Mouse (Mus musculus) WW6 (cell line): Measurements from ENCODE around the gene Smc6.

Experiments used
- DNase-seq: peaks from one replicate; pipeline ENCODE4 v3.0.0-alpha.2; 2013; ENCODE audit warnings: low read depth, low spot score

Gene Smc6

GRCm38 (mm10) chr12:11281584-11281983 is 15.9 kb downstream of the Smc6 start:
- DNase-seq: no peak

DNA sequence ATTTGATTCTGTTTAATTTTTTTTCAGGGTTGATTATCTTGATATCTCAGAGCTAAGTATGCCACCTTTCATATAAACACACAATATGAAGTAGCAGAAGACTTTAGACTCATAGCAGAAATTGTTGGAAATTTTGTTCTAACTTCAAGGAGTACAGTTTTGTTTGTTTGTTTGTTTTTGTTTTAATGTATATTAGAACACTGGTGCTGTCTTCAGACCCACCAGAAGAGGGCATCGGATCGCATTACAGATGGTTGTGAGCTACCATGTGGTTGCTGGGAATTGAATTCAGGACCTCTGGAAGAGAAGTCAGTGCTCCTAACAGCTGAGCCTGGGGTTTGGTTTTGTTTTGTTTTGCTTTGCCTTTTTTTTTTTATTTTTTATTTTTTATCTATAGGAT is 20.7 kb downstream of the Smc6 start:
- DNase-seq: no peak

- no peak for DNase-seq
Measured at GRCm38 (mm10) chr12:11300858-11301257, 35.2 kb downstream of the Smc6 start.

GRCm38 (mm10) chr12:11306753-11307645 is 41.3 kb downstream of the Smc6 start:
- no peak for DNase-seq

DNA sequence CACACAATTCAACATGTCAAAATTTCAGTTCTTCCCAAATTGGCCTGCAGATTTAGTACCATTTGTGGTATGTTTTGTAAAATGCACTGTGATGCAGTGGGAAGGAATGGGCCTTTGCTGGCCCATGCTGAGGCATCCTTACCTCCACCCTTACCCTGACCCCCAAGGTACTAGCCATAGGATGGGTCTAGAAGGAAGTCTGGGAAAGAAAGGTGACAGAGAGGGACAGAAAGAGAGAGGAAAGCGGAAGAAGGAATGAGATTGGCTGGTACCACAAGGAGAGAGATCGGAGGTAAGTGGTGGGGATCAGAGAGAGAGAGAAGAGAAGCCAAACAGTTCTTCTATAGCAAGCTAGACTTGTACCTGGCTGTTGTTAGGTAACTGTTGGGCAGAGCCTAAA is 45.4 kb downstream of the Smc6 start:
- DNase-seq: no peak

GRCm38 (mm10) chr12:11313840-11314239 is 48.2 kb downstream of the Smc6 start:
- DNase-seq: no peak

DNA sequence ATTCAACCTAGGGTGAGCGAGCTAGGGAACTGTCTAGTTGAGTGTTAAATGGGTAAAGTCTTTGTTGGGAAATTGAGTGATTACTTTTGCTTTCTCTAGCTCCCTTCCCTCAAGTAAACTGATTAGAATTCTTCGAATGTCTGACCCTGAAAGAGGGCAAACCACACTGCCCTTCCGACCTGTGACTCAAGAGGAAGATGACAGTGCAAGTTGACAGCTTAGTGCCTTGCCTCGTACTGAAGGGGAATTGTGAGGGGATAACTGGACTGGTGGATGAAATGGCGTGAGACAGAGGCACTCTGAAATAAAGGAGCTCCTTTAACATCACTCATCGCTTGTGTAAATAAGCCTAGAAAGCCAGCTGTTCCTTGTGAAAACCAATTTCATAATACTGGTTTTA is 52.0 kb downstream of the Smc6 start:
- DNase-seq: no peak

- DNase-seq: no peak
Measured at GRCm38 (mm10) chr12:11324480-11324879, 58.8 kb downstream of the Smc6 start.

DNA sequence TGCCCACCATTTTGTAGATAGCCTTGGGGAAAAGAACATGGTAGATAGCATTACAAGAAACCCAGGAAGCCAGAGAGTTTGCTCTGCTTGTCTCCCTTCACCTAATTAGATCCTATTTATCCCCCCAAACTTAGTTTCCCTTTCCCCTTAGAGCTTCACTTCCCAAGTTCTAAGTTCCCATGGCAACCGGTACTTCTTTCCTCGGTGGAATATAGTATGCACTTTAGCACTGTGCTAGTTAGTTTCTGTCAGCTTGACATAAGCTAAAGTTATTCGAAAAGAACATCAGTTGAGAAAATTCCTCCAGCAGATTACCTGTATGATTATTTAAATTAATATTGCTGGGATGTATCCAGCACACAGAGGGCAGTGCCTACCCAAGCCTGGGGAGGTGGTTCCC is 60.8 kb downstream of the Smc6 start:
- no peak for DNase-seq

DNA sequence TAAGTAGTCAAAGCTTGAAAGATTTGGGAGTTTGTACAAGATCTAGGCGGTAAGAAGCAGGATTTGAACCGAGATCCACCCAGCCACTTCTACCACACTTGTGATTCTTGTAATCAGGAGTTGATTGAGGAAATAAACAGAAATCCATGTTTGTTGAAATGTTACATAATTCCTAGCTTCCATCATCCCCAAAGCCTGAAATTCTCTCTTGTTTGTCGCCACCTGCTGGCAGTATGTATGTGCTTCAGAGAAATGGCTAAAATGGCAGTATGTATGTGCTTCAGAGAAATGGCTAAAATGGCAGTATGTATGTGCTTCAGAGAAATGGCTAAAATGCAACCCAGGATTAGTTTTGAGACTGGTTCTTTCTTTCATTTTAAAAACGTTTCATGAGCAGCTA is 71.2 kb downstream of the Smc6 start:
- DNase-seq: no peak

- no peak for DNase-seq
Measured at GRCm38 (mm10) chr12:11338251-11338650, 72.6 kb downstream of the Smc6 start.

GRCm38 (mm10) chr12:11342020-11342600 is 76.4 kb downstream of the Smc6 start:
- DNase-seq: no peak

GRCm38 (mm10) chr12:11345963-11346362 is 80.3 kb downstream of the Smc6 start:
- DNase-seq: no peak

DNA sequence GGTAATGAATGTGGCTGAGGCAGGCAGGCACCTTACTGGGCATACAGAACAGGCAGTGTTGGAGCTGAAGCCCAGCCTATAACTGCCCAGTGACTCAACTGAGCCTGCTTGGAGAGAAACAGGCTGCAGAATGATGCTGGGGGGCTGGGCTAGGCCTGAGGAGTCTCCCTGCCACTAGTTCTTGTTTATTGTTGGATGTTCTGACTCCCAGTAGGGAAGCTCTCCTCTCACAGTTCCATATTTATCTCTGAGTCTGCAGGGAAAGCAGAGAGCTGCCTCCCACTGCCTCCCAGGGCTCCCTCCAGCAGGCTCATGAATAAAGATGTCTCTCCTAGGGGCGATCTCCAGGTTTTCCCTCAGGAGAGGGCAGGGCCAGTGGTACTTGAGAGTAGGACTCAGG is 82.7 kb downstream of the Smc6 start:
- DNase-seq: no peak

DNA sequence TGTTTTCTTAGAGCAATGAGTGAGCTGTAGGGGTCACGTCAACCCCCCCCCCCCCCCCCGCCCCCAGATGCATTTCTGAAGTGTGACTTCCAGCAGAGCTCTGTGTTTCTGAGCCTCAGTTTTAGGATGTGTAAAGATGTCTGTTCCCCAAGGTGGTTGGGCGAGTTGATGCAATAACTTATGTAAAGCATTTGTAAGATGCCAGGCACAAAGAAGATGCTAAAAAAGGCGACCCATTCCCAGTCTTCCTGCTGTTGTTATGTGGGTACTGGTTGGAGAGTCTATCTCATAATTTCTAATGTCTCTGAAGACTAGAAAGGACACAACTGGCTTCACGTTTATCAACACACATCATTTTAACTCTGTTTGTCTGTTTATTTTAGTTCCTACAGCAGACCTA is 84.2 kb downstream of the Smc6 start:
- DNase-seq: no peak

DNA sequence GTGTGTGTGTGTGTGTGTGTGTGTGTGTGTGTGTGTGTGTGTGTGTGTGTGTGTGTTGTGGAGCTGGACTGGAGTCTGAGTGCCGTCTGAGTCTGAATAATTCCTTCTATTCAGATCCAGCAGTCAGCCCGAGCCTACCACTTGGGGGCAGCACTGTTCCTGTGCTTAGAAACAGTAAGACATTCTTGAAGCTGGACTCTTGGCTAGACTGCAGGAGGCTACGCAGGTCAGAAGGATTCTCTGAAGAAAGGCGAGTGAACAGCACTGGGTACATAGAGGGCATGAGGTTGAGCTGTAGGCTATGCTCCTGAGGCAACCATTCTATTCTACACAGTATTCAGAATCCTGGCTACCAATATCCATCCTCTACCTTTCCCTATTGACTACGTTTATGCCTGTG is 85.2 kb downstream of the Smc6 start:
- DNase-seq: peak; percentile 47

- DNase-seq: no peak
Measured at GRCm38 (mm10) chr12:11362435-11362834, 96.7 kb downstream of the Smc6 start.

- DNase-seq: no peak
Measured at GRCm38 (mm10) chr12:11364870-11365269, 99.2 kb downstream of the Smc6 start.

GRCm38 (mm10) chr12:11367099-11367765 is 101.5 kb downstream of the Smc6 start:
- no peak for DNase-seq
